Comparison of ENCODE assay signal across 8 mouse cellular contexts in the genomic region with DNA sequence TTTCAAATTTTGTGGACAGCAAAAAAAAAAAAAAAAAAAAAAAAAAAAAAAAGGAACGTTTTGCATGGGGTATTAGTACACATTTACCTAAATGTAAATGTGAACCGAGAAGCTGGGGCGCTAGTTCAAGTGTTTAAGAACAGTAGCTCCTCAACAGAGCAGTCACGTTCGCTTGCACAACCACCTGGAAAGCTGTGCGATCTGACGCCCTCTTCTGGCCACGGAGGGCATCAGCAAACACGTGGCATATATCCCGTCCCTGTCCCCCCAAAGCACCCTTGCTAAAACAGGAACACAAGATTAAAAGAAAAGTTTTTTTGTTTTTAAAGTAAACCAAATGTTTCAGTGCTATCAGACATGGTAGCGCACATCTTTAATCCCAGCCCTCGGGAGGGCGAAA. TPM values are rescaled to one million over a fixed set of nuclear protein-coding genes. Genes with fewer than 3 reads are reported as not detected.
A peak's percentile ranks its signal among the peaks of the same experiment; 100 is the strongest.
DNase-seq lines count a peak whose midpoint lies in the region; ATAC-seq lines count a peak whose summit lies in the region.

No protein-coding gene starts in this region.

- WGBS in forebrain, embryonic 15.5 days = 25% methylated on average over 13 of the region's 13 CpGs
- WGBS in kidney, embryonic 16.5 days = 25% methylated on average over 13 of the region's 13 CpGs

- DNase-seq in right cerebral cortex, postnatal 10 days (ENCODE audit: low spot score in 2 of 2) = peak; percentile 42 to 53
- no peak for DNase-seq in right cerebral cortex, postnatal 36 days (ENCODE audit: low spot score in 2 of 2)
- peak; percentile 58 for DNase-seq in brain, adult 2 months (ENCODE audit: low read depth, low spot score)
- DNase-seq in lung, postnatal 4 days = peak; percentile 43 to 66
- peak; percentile 29 to 74 for DNase-seq in spleen, postnatal 10 days (ENCODE audit: low spot score in 2 of 2)
- DNase-seq in layer of hippocampus, adult 9-10 months (ENCODE audit: low spot score) = no peak

- H3K4me2 ChIP-seq in forebrain, embryonic 15.5 days (replicated peaks) = peak overlapping the region; percentile 88
- H3K4me2 ChIP-seq in kidney, embryonic 16.5 days (replicated peaks; ENCODE audit: low read depth, low read length) = peak overlapping the region; percentile 79

- peak overlapping the region; percentile 87 for H3K4me3 ChIP-seq in forebrain, embryonic 15.5 days
- peak overlapping the region; percentile 86 for H3K4me3 ChIP-seq in kidney, embryonic 16.5 days (ENCODE audit: low read length)

- H3K9me3 ChIP-seq in forebrain, embryonic 15.5 days = no peaks in the 10 kb centered on the region
- H3K9me3 ChIP-seq in kidney, embryonic 16.5 days (ENCODE audit: low read length) = no peaks in the 10 kb centered on the region

- peak overlapping the region; percentile 91 for H3K27ac ChIP-seq in forebrain, embryonic 15.5 days (replicated peaks)
- H3K27ac ChIP-seq in kidney, embryonic 16.5 days (ENCODE audit: low read length) = peak overlapping the region; percentile 95; the same call in 1 of the 2 replicates

- H3K4me1 ChIP-seq in forebrain, embryonic 15.5 days = peaks cover 26% of the 10 kb centered on the region
- H3K4me1 ChIP-seq in kidney, embryonic 16.5 days (ENCODE audit: insufficient read depth, low read length) = peaks cover 18% of the 10 kb centered on the region

- ATAC-seq in forebrain, embryonic 15.5 days (replicated peaks) = no peak
- no peak for ATAC-seq in kidney, embryonic 16.5 days (ENCODE audit: low FRiP score, low TSS enrichment)

- H3K36me3 ChIP-seq in forebrain, embryonic 15.5 days = peaks cover 17% of the 10 kb centered on the region
- H3K36me3 ChIP-seq in kidney, embryonic 16.5 days (ENCODE audit: insufficient read depth, low read length) = peaks cover 12% of the 10 kb centered on the region

- peak overlapping the region; percentile 72 for H3K9ac ChIP-seq in forebrain, embryonic 15.5 days (replicated peaks)
- peak overlapping the region; percentile 90 for H3K9ac ChIP-seq in kidney, embryonic 16.5 days (replicated peaks; ENCODE audit: low read length)

- no peaks in the 10 kb centered on the region for H3K27me3 ChIP-seq in forebrain, embryonic 15.5 days
- H3K27me3 ChIP-seq in kidney, embryonic 16.5 days (ENCODE audit: insufficient read depth, low read length) = no peaks in the 10 kb centered on the region

RNA-seq across cellular contexts. Expression of gene Nfx1, which starts 1.0 kb away (rescaled TPM):
- 116 and 119 TPM in 2 replicates for polyA plus RNA-seq in forebrain, embryonic 15.5 days (2015; fragmentation: Nextera tagmentation; extraction: Ambion mirVana)
- polyA plus RNA-seq in kidney, embryonic 16.5 days (2015; fragmentation: Nextera tagmentation; extraction: Ambion mirVana) = 92.0 and 94.7 TPM in 2 replicates

RNA-seq across cellular contexts. Expression of gene Chmp5, which starts 23.5 kb away (rescaled TPM):
- polyA plus RNA-seq in forebrain, embryonic 15.5 days (2015; fragmentation: Nextera tagmentation; extraction: Ambion mirVana) = 170 and 178 TPM in 2 replicates
- 120 and 123 TPM in 2 replicates for polyA plus RNA-seq in kidney, embryonic 16.5 days (2015; fragmentation: Nextera tagmentation; extraction: Ambion mirVana)

RNA-seq across cellular contexts. Expression of gene Bag1, which starts 23.6 kb away (rescaled TPM):
- polyA plus RNA-seq in forebrain, embryonic 15.5 days (2015; fragmentation: Nextera tagmentation; extraction: Ambion mirVana) = 199 and 202 TPM in 2 replicates
- polyA plus RNA-seq in kidney, embryonic 16.5 days (2015; fragmentation: Nextera tagmentation; extraction: Ambion mirVana) = 210 and 215 TPM in 2 replicates

RNA-seq across cellular contexts. Expression of gene Spink4, which starts 51.9 kb away (rescaled TPM):
- not detected in 2 replicates for polyA plus RNA-seq in forebrain, embryonic 15.5 days (2015; fragmentation: Nextera tagmentation; extraction: Ambion mirVana)
- polyA plus RNA-seq in kidney, embryonic 16.5 days (2015; fragmentation: Nextera tagmentation; extraction: Ambion mirVana) = not detected in 2 replicates

Comparison
In these comparisons a context has a peak if more than half of its experiments do, and no peak if none do; other contexts are left out.
1. DNase-seq: peak in right cerebral cortex, postnatal 10 days (2 of 2), brain, adult 2 months (single experiment), lung, postnatal 4 days (2 of 2) and spleen, postnatal 10 days (2 of 2); none in right cerebral cortex, postnatal 36 days (0 of 2) and layer of hippocampus, adult 9-10 months (single experiment).